Mouse (Mus musculus): ENCODE results near the gene Naga.

DNA sequence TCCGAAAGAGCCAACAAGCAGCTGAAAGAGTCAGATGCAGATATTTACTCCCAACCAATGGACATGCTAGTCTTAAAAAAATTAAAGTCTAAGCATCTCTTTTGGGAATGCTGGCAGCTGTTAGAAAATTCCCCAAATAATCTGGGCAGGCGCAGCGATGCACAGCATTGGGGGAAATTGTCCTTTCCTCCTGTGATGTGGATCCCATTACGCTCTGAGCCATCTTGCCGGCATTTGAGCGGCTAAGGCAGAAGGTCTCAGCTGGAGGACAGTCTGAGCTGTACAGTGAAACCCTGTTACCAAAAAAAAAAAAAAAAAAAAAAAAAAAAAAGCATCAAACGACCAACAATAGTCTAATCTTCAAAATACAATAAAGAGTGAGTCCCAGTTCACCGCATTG lies 16.5 kb downstream of the Naga start:
- TF ChIP-seq POLR2A (IDR thresholded peaks at IDR 0.05; ENCODE audit: low read depth, low read length) (no peak), MEF2A (IDR thresholded peaks at IDR 0.05; ENCODE audit: borderline replicate concordance, low read depth, low read length) (no peak), MAFK (IDR thresholded peaks at IDR 0.05; ENCODE audit: insufficient replicate concordance, low read length) (no peak), JUND (conservative IDR thresholded peaks at IDR 0.05; ENCODE audit: low read depth, low read length) (no peak), CTCF (conservative IDR thresholded peaks at IDR 0.05 in 1 of 2, IDR thresholded peaks at IDR 0.05 in 1 of 2; ENCODE audit: low read depth in 2 of 2, low read length in 2 of 2) (no peak), CHD1 (IDR thresholded peaks at IDR 0.05; ENCODE audit: low read depth, low read length) (no peak), MAX (IDR thresholded peaks at IDR 0.05; ENCODE audit: low read length) (no peak)
